Mouse (Mus musculus) heart, embryonic 13.5 days (tissue): ENCODE data around the gene Rnf169. TPM values are rescaled to one million over a fixed set of nuclear protein-coding genes. Genes with fewer than 3 reads are reported as not detected.

ENCODE experiments used
- ATAC-seq: fragments of 200-750 bp; cut with Nextera tagmentation; 2 replicates; pipeline ENCODE4 v1.8.0; 2017; ENCODE audit warnings: moderate TSS enrichment; ENCODE audit not compliant: insufficient number of reproducible peaks, low FRiP score, low TSS enrichment; ENCODE audit errors: extremely low read depth
- H3K27ac ChIP-seq: fragments of 300-500 bp; sonication (generic); replicated peaks from 2 replicates; pipeline ENCODE4 v1.5.1; 2015; ENCODE audit warnings: moderate library complexity, mild to moderate bottlenecking, inconsistent platforms
- H3K27me3 ChIP-seq: fragments of 300-500 bp; sonication (generic); replicated peaks from 2 replicates; pipeline ENCODE4 v1.6.1; 2015; ENCODE audit warnings: mild to moderate bottlenecking, inconsistent platforms
- H3K36me3 ChIP-seq: fragments of 300-500 bp; sonication (generic); 2 replicates; pipeline ENCODE4 v1.6.1; 2015; ENCODE audit warnings: mild to moderate bottlenecking, inconsistent platforms
- H3K4me1 ChIP-seq: fragments of 300-500 bp; sonication (generic); 2 replicates; pipeline ENCODE4 v1.6.1; 2015; ENCODE audit warnings: inconsistent platforms
- H3K4me2 ChIP-seq: fragments of 300-500 bp; sonication (generic); 2 replicates; pipeline ENCODE4 v1.6.1; 2015; ENCODE audit warnings: inconsistent platforms, mild to moderate bottlenecking, moderate library complexity
- H3K4me3 ChIP-seq: fragments of 300-500 bp; sonication (generic); 2 replicates; pipeline ENCODE4 v1.5.1; 2015; ENCODE audit warnings: moderate library complexity, mild to moderate bottlenecking, inconsistent platforms
- H3K9ac ChIP-seq: fragments of 300-500 bp; sonication (generic); 2 replicates; pipeline ENCODE4 v1.6.1; 2015; ENCODE audit warnings: inconsistent platforms, mild to moderate bottlenecking, moderate library complexity
- H3K9me3 ChIP-seq: fragments of 300-500 bp; sonication (generic); 2 replicates; pipeline ENCODE4 v1.6.1; 2016; ENCODE audit warnings: inconsistent platforms
- WGBS: fragments of 180-500 bp; shearing (Covaris S2); methylation state at CpG from one replicate; pipeline ENCODE4 v1.1.7; 2015; ENCODE audit warnings: mixed read lengths; 5-methylcytosine and 5-hydroxymethylcytosine counted together
- polyA plus RNA-seq: library from polyadenylated mRNA; unstranded; fragments of >200 nt; fragmentation: Nextera tagmentation; extraction: Ambion mirVana; gene quantifications from 2 replicates; pipeline ENCODE4 v1.2.1, GENCODE M21; 2015

Rnf169 gene
- polyA plus RNA-seq, 1 experiment from 2014 or later, result 2.7 TPM

DNA sequence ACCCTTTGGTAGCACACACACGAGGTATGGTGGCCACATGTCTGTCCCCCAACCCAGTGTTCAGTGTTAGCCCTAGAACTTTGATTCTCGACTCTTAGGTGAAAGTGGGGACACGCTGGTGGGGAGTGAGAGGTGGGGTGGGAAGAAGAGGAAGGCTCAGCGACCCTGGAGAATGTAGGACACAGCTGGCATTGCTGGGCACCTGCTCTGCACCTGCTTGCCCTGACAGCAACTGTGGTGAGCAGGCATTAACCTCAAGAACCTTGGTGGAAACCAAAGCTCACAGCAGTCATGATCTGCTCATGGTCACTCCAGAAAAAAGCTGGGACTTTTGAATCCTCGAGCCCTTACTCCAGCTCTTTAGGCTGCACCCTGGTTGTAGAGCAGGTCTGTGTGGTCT lies 69.2 kb downstream of the Rnf169 start:
- H3K4me3 ChIP-seq, result no peak overlapping the region
- 0 out of 2 replicates have a peak, but pooled peaks cover 3% of the 10 kb centered on the region for H3K9me3 ChIP-seq
- ATAC-seq, result no peak
- 66% methylated on average over 5 of the region's 5 CpGs for WGBS
- H3K4me2 ChIP-seq, result no peak overlapping the region
- no peak overlapping the region for H3K27ac ChIP-seq
- 0 out of 2 replicates have a peak, but pooled peaks cover 10% of the 10 kb centered on the region for H3K4me1 ChIP-seq
- H3K27me3 ChIP-seq, result peaks cover 17% of the 10 kb centered on the region
- H3K9ac ChIP-seq, result no peak overlapping the region
- no peaks in the 10 kb centered on the region for H3K36me3 ChIP-seq

DNA sequence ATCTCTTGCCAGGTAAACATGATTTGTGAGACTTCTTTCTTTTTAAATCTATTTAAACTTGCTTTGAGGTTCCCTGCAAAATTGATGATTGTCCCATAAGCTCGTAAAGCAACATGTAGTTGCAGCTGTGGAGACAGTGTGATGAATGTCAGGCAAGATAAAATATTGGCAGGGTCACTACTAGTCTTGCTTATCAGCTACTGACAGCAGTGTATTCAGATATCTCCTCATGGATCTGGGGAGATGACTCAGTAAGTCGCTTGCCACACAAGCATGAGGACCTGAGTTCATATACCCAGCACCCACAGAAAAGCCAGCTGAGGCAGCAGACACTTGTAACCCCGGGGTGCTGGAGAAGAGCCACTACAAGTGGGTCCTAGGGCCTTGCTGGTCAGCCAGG lies 72.8 kb downstream of the Rnf169 start:
- WGBS, result 55% methylated on average over 3 of the region's 3 CpGs
- Histone ChIP-seq H3K4me1 (peaks cover 18% of the 10 kb centered on the region), H3K9me3 (0 out of 2 replicates have a peak, but pooled peaks cover 3% of the 10 kb centered on the region), H3K4me2 (no peak overlapping the region), H3K27ac (no peak overlapping the region), H3K4me3 (no peak overlapping the region), H3K27me3 (no peaks in the 10 kb centered on the region), H3K9ac (no peak overlapping the region), H3K36me3 (no peaks in the 10 kb centered on the region)
- ATAC-seq, result no peak

GRCm38 (mm10) chr7:99906346-99906745 lies 73.9 kb downstream of the Rnf169 start:
- Histone ChIP-seq H3K9me3 (0 out of 2 replicates have a peak, but pooled peaks cover 3% of the 10 kb centered on the region), H3K4me2 (no peak overlapping the region)
- 81% methylated on average over 3 of the region's 3 CpGs for WGBS

GRCm38 (mm10) chr7:99904421-99905005 lies 75.7 kb downstream of the Rnf169 start:
- no peak overlapping the region for H3K4me2 ChIP-seq
- 26% methylated on average over 3 of the region's 3 CpGs for WGBS
- H3K27me3 ChIP-seq, result no peaks in the 10 kb centered on the region
- no peak overlapping the region for H3K4me3 ChIP-seq
- no peak overlapping the region for H3K9ac ChIP-seq
- no peaks in the 10 kb centered on the region for H3K36me3 ChIP-seq
- H3K9me3 ChIP-seq, result no peaks in the 10 kb centered on the region
- peaks cover 22% of the 10 kb centered on the region for H3K4me1 ChIP-seq
- no peak for ATAC-seq
- H3K27ac ChIP-seq, result no peak overlapping the region

More at GRCm38 (mm10) chr7:99906346-99906745, 73.9 kb downstream of the Rnf169 start:
- no peaks in the 10 kb centered on the region for H3K27me3 ChIP-seq
- no peak overlapping the region for H3K9ac ChIP-seq
- H3K27ac ChIP-seq, result no peak overlapping the region
- no peak for ATAC-seq
- peaks cover 22% of the 10 kb centered on the region for H3K4me1 ChIP-seq
- H3K4me3 ChIP-seq, result no peak overlapping the region
- H3K36me3 ChIP-seq, result no peaks in the 10 kb centered on the region

GRCm38 (mm10) chr7:99902918-99903665 lies 77.2 kb downstream of the Rnf169 start:
- 52% methylated on average over 11 of the region's 11 CpGs for WGBS
- H3K9ac ChIP-seq, result peak overlapping the region; percentile 33; the same call in 1 of the 2 replicates
- ATAC-seq, result no peak
- H3K27ac ChIP-seq, result 0 out of 2 replicates have a peak overlapping the region, but pooled peaks have one; percentile 8
- no peak overlapping the region for H3K4me3 ChIP-seq
- H3K4me1 ChIP-seq, result peaks cover 22% of the 10 kb centered on the region
- H3K27me3 ChIP-seq, result no peaks in the 10 kb centered on the region
- no peak overlapping the region for H3K4me2 ChIP-seq
- no peaks in the 10 kb centered on the region for H3K9me3 ChIP-seq
- no peaks in the 10 kb centered on the region for H3K36me3 ChIP-seq

- Histone ChIP-seq H3K9ac (no peak overlapping the region), H3K36me3 (no peaks in the 10 kb centered on the region), H3K4me3 (no peak overlapping the region), H3K4me2 (no peak overlapping the region), H3K9me3 (no peaks in the 10 kb centered on the region), H3K27me3 (no peaks in the 10 kb centered on the region), H3K27ac (no peak overlapping the region), H3K4me1 (peaks cover 22% of the 10 kb centered on the region)
- WGBS, result 48% methylated on average over 4 of the region's 4 CpGs
- no peak for ATAC-seq
Measured at GRCm38 (mm10) chr7:99902208-99902607, 78.0 kb downstream of the Rnf169 start.

GRCm38 (mm10) chr7:99896905-99897304 lies 83.3 kb downstream of the Rnf169 start:
- no peak for ATAC-seq
- Histone ChIP-seq H3K9me3 (no peaks in the 10 kb centered on the region), H3K27ac (no peak overlapping the region), H3K4me1 (no peaks in the 10 kb centered on the region), H3K4me3 (no peak overlapping the region), H3K4me2 (no peak overlapping the region), H3K9ac (no peak overlapping the region), H3K27me3 (0 out of 2 replicates have a peak, but pooled peaks cover 3% of the 10 kb centered on the region), H3K36me3 (no peaks in the 10 kb centered on the region)
- WGBS, result 61% methylated on average over 4 of the region's 4 CpGs

GRCm38 (mm10) chr7:99894478-99894877 lies 85.8 kb downstream of the Rnf169 start:
- Histone ChIP-seq H3K9ac (no peak overlapping the region), H3K4me2 (no peak overlapping the region), H3K9me3 (no peaks in the 10 kb centered on the region), H3K27ac (no peak overlapping the region), H3K4me3 (no peak overlapping the region), H3K4me1 (peaks cover 7% of the 10 kb centered on the region), H3K27me3 (0 out of 2 replicates have a peak, but pooled peaks cover 3% of the 10 kb centered on the region), H3K36me3 (no peaks in the 10 kb centered on the region)
- ATAC-seq, result no peak
- 70% methylated on average over 6 of the region's 6 CpGs for WGBS

- Histone ChIP-seq H3K4me2 (no peak overlapping the region), H3K27ac (no peak overlapping the region), H3K27me3 (0 out of 2 replicates have a peak, but pooled peaks cover 3% of the 10 kb centered on the region), H3K9ac (no peak overlapping the region), H3K9me3 (no peaks in the 10 kb centered on the region), H3K4me3 (no peak overlapping the region), H3K36me3 (no peaks in the 10 kb centered on the region), H3K4me1 (peaks cover 10% of the 10 kb centered on the region)
- 75% methylated on average over 3 of the region's 3 CpGs for WGBS
- no peak for ATAC-seq
Measured at GRCm38 (mm10) chr7:99893967-99894366, 86.3 kb downstream of the Rnf169 start.

- Histone ChIP-seq H3K9ac (no peak overlapping the region), H3K27me3 (0 out of 2 replicates have a peak, but pooled peaks cover 3% of the 10 kb centered on the region), H3K4me1 (peaks cover 10% of the 10 kb centered on the region), H3K27ac (no peak overlapping the region), H3K4me2 (no peak overlapping the region), H3K4me3 (no peak overlapping the region), H3K36me3 (no peaks in the 10 kb centered on the region), H3K9me3 (no peaks in the 10 kb centered on the region)
- WGBS, result 69% methylated on average over 2 of the region's 2 CpGs
- ATAC-seq, result no peak
Measured at GRCm38 (mm10) chr7:99892351-99892750, 87.9 kb downstream of the Rnf169 start.

GRCm38 (mm10) chr7:99891471-99891870 lies 88.8 kb downstream of the Rnf169 start:
- Histone ChIP-seq H3K9ac (no peak overlapping the region), H3K4me3 (no peak overlapping the region), H3K4me1 (peaks cover 10% of the 10 kb centered on the region), H3K4me2 (no peak overlapping the region), H3K27ac (no peak overlapping the region), H3K27me3 (no peaks in the 10 kb centered on the region), H3K36me3 (no peaks in the 10 kb centered on the region), H3K9me3 (no peaks in the 10 kb centered on the region)
- ATAC-seq, result no peak
- 49% methylated on average over 3 of the region's 3 CpGs for WGBS
